Mouse (Mus musculus) kidney, postnatal 4 days (tissue): ENCODE data around the gene Plcl2.
"Not testable (repeated sequence)": the region's sequence is repeated elsewhere in the genome, so short reads cannot be mapped to it uniquely, and the experiment has no call there.

Experiments
- DNase-seq, 2 experiments: peaks; one replicate each; pipeline ENCODE4 v3.0.0; 2021; ENCODE audit warnings: mixed read lengths in 2 of 2

Plcl2 gene

GRCm38 (mm10) chr17:50679613-50680534, 170.7 kb downstream of the Plcl2 start:
- no peak for DNase-seq

GRCm38 (mm10) chr17:50682696-50683095, 173.5 kb downstream of the Plcl2 start:
- DNase-seq = no peak

- DNase-seq = peak; percentile 51 to 56
These were observed 175.9 kb downstream of the Plcl2 start for GRCm38 (mm10) chr17:50684960-50685645.

GRCm38 (mm10) chr17:50687670-50688069, 178.5 kb downstream of the Plcl2 start:
- DNase-seq = no peak

- no peak for DNase-seq
These were observed 178.9 kb downstream of the Plcl2 start for GRCm38 (mm10) chr17:50688135-50688534.

GRCm38 (mm10) chr17:50698410-50698809, 189.2 kb downstream of the Plcl2 start:
- not testable (repeated sequence) for DNase-seq

- no peak for DNase-seq
These were observed 201.5 kb downstream of the Plcl2 start for GRCm38 (mm10) chr17:50710497-50711222.

GRCm38 (mm10) chr17:50717586-50717985, 208.4 kb downstream of the Plcl2 start:
- no peak for DNase-seq

GRCm38 (mm10) chr17:50724376-50724775, 215.2 kb downstream of the Plcl2 start:
- DNase-seq = no peak

GRCm38 (mm10) chr17:50726265-50726664, 217.1 kb downstream of the Plcl2 start:
- DNase-seq = no peak

- no peak for DNase-seq
These were observed 219.8 kb downstream of the Plcl2 start for GRCm38 (mm10) chr17:50729031-50729430.

GRCm38 (mm10) chr17:50729577-50729976, 220.4 kb downstream of the Plcl2 start:
- no peak for DNase-seq

- DNase-seq = no peak
These were observed 221.7 kb downstream of the Plcl2 start for GRCm38 (mm10) chr17:50730896-50731295.

- DNase-seq = no peak
These were observed 222.7 kb downstream of the Plcl2 start for GRCm38 (mm10) chr17:50731876-50732275.

- no peak for DNase-seq
These were observed 224.2 kb downstream of the Plcl2 start for GRCm38 (mm10) chr17:50733390-50733789.

- no peak for DNase-seq
These were observed 225.6 kb downstream of the Plcl2 start for GRCm38 (mm10) chr17:50734781-50735180.

- DNase-seq = no peak
These were observed 226.3 kb downstream of the Plcl2 start for GRCm38 (mm10) chr17:50735382-50735954.

GRCm38 (mm10) chr17:50735955-50736533, 226.8 kb downstream of the Plcl2 start:
- DNase-seq = no peak

GRCm38 (mm10) chr17:50737068-50737467, 227.9 kb downstream of the Plcl2 start:
- DNase-seq = no peak
